Mouse (Mus musculus): Measurements from ENCODE around the gene Mfap1a.
A peak's percentile ranks its signal among the peaks of the same experiment; 100 is the strongest.
"Not testable (repeated sequence)": the region's sequence is repeated elsewhere in the genome, so short reads cannot be mapped to it uniquely, and the experiment has no call there.

Gene Mfap1a

DNA sequence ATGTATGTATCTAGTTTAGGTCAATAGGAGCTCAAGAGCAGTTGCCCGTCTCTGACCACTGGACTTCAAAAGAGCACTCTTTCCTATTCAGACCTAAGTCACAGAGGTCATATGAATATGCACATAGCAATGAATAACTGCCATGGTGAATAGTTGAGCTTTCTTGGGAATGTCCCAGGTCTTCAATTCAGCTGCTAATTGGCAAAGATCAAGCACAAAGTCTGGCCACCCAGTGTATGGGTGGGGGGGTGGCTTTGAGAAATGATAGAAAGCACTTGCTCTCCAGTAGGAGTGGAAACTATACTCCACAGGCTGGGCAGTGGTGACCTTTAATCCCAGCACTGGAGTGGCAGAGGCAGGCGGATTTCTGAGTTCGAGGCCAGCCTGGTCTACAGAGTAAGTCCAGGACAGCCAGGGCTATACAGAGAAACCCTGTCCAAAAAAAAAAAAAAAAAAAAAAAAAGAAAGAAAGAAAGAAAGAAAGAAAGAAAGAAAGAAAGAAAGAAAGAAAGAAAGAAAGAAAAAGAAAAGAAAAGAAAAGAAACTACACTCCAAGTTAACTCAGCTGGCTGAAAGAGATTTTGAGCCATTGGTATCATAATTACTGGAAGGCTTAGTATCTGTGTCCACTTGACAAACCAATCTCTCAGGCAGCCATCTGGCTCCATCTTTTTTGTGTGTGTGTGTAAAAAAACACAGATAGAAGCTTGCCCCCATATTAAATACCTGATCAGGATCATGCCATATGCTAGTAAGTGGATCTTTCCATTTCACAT is 28.8 kb downstream of the Mfap1a start:
- no peak for DNase-seq (ENCODE audit: low read depth in 1 of 2, low spot score in 2 of 2)

- DNase-seq (ENCODE audit: low read depth in 1 of 2, low spot score in 2 of 2), result not testable (repeated sequence)
Observed at GRCm38 (mm10) chr2:121475306-121475705, 31.2 kb downstream of the Mfap1a start.

DNA sequence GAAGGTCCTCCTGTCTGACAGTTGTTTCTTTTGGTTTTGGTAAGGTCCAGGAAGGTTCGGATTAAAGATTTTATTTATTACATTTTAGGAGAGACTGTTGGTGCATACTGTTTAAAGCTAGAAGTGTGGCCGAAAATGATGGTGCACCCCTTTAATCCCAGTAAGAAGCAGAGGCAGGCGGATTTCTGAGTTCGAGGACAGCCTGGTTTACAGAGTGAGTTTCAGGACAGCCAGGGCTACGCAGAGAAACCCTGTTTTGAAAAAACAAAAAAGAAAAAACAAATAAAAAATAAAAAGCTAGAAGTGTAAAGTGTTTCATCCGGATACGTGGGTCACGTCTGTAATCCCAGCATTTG is 32.3 kb downstream of the Mfap1a start:
- DNase-seq (ENCODE audit: low read depth in 1 of 2, low spot score in 2 of 2), result no peak

DNA sequence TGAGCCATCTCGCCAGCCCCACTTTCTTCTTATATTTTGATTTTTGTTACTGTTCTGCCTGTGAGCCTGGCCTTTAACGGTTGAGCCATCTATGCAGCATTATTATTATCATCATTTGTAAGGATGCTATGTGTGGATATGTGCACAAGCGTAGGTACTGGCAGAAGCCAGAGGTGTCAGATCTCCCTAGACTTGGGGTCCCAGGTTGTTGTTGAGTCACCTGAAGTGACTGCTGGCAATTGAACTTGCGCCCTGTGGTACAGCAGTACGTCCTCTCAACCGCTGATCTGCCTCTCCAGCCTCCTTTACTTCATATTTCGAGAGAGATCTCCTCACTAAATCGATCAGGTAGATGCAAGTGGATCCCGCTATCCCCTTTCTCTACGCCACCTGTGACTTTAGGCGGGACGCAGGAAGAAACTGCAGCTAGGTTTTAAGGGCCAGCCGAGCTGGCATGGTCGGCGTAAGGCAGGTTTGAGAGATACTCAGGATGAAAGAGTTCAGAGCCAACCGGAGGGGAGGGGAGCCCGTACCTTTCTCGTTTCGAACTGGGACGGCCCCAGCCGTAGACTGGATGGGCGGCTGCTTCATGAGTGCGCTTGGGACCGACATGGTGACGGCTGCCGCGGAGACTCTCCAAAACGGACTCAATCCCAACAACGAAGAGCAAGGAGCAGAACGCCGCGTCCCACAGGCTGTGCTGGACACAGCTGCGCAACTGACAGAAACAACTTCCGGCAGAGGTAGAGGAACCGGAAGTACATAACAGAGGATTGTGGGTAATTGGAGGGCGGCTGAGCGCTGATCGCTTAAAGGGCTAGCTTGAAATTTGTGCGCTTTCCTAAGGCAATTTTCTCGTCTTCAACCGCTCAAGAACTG is 32.9 kb downstream of the Mfap1a start, which contains the start of gene Mfap1b:
Gene Mfap1b (minus strand): TSS at position 767 of the 879 bp plus-strand sequence.
- peak; percentile 27 to 60 for DNase-seq (ENCODE audit: low read depth in 1 of 2, low spot score in 2 of 2)

DNA sequence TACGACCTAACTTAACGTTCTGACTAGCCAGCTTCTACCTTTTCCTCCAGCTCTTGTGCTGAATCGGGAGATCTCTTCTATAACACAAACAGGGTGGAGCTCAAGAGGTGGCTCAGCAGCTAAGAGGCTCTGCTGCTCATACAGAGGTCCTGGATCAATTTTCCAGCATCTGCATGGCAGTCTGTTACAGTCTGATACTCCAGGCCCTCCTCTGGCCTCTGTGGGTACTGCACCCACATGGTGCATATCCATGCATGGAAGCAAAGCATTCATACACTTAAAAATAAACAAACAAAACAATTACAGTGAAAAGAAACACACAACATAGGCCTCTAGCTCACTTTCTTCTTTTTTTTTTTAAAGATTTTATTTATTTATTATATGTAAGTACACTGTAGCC is 33.7 kb downstream of the Mfap1a start:
- not testable (repeated sequence) for DNase-seq (ENCODE audit: low read depth in 1 of 2, low spot score in 2 of 2)

DNA sequence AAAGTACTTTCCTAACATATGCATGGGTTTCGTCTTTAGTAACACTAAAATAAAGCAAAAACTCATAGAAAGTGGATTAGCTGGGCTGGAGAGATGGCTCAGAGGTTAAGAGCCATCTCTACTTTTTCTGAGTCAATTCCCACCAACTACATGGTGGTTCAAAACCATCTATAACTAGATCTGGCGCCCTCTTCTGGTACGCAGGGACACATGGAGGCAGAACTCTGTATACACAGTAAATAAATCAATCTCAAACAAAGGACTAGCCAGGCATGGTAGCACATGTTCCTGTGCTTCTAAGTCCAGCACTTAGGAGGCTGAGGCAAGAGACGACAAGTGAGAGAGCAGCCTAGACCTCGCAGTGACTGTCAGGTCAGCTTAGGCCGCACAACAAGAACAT is 37.5 kb downstream of the Mfap1a start:
- DNase-seq (ENCODE audit: low read depth in 1 of 2, low spot score in 2 of 2), result not testable (repeated sequence)

DNA sequence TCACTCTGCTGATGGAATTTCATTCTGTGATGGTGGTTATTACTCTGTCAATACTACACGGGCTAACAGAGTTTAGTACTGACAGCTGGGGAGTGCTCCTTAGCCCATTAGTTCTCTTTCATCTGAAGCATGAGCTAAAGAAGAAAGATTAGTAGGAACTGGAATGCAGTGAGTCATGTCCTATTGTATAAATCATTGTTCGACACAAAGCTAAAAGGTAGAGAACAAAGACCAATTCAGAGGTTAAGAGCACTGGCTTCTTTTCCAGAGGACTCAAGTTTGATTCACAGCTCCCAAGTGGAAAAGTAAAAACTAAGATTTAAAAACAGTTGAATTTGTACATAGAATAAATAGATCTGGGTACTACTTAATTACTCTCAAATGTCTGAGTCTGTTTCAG is 46.4 kb downstream of the Mfap1a start:
- DNase-seq (ENCODE audit: low read depth in 1 of 2, low spot score in 2 of 2), result no peak

GRCm38 (mm10) chr2:121456692-121457642 is 49.5 kb downstream of the Mfap1a start, which contains the start of gene Serinc4:
TSS of gene Serinc4 (minus strand) at chr2:121456781.
- DNase-seq (ENCODE audit: low read depth in 1 of 2, low spot score in 2 of 2), result peak; percentile 62 to 71

GRCm38 (mm10) chr2:121455534-121455933 is 50.9 kb downstream of the Mfap1a start:
- DNase-seq (ENCODE audit: low read depth in 1 of 2, low spot score in 2 of 2), result no peak

DNA sequence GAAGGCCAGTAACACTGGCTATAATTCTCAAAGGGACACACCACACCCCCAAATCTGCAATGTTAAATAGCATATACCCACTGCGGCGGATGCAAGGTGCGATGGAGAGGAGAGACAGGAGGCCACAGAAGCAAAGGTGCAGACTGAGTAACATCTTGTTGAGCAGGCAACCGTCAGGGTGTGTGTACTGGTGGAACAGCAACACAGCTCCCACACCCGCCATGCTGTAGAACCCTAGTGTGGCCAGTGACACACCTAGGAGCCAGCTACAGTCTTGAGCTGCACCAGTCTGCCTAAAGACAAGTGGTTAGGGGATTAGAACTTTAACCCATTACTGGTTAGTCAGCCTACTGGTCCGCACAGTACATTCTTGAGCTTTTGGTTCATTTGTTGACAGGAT is 52.5 kb downstream of the Mfap1a start:
- no peak for DNase-seq (ENCODE audit: low read depth in 1 of 2, low spot score in 2 of 2)

DNA sequence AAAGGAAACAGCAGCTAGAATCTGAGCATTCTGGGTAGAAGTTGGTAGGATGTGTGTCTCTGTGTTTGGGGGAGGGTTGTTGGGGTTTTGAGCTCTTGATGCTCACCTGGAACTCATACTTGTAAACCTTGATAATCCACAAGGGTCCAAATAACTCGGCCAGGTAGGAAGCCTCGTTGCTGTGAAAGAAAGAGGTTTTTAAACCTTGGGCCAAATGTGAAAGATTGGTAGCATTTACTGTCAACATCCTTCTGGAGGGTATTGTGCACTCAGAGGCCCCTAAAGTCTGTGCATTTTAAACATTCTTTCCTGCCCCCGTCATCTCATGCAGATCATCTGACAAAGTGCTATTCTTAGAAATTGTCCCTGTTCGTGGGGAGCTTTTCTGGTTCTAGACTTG is 53.5 kb downstream of the Mfap1a start, which contains the start of gene Hypk:
Gene Hypk (plus strand): TSS at position 301 of the 400 bp plus-strand sequence.
- no peak for DNase-seq (ENCODE audit: low read depth in 1 of 2, low spot score in 2 of 2)

DNA sequence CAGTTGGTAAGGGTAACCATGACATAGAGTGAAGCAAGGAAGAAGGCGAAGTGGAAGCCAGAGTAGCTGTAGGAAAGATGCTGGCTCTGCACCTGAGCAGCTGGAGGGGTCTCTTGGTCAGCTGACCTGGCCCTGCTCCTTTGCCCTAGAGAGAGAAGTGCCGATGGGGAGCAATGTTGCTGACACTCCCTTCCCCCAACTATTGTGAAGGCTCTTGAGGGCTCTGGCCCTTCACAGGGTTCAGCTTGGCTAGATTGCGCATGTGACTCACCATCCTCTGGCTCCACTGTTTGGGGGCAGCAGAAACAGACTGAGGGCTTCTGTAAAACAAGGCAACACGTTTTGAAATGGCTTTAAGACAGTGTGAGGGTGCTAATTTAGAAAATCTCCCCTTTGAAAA is 54.1 kb downstream of the Mfap1a start:
- no peak for DNase-seq (ENCODE audit: low read depth in 1 of 2, low spot score in 2 of 2)

DNA sequence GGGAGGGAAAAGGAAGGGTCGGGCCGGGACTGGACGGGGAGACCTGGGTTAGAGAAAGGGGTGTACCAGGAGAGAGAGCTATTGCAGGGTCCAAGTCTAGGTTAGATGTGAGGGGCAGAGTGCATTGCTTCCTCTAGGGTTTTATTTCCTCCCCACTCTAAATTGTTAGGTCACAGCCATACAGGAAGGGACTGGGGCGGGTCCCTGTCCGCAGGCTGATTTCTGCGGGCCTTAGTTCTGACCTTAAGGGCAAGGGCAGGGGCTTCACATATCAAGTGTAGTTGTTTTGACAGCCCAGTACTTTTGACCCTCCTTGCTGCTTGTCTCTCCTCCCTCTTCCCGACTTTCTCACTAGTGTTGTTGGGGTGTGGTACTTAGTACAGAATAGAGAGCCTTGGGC is 56.4 kb downstream of the Mfap1a start:
- no peak for DNase-seq (ENCODE audit: low read depth in 1 of 2, low spot score in 2 of 2)

DNA sequence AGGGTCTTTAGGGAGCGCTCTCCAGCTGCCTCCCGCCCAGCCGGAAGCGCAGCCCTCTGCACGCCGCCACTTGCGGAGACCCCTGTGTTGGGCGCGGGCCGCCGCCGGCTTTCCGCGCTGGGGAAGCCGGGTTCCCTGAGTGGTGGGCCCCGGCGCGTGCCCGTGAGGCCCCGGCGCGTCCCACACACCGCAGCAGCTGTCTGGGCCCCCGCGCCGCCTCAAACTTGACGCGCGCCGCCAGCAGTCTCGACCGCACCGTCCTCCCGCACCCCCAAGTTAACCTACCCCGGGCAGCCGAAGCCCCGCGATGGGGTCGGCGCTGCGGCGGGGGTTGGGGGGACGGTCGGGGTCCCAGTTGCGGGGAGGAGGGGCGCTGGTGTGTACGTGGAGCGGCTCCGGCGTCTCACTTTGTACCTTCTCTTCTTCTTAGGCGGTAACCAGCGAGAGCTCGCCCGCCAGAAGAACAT is 56.9 kb downstream of the Mfap1a start:
- DNase-seq (ENCODE audit: low read depth in 1 of 2, low spot score in 2 of 2), result no peak

DNA sequence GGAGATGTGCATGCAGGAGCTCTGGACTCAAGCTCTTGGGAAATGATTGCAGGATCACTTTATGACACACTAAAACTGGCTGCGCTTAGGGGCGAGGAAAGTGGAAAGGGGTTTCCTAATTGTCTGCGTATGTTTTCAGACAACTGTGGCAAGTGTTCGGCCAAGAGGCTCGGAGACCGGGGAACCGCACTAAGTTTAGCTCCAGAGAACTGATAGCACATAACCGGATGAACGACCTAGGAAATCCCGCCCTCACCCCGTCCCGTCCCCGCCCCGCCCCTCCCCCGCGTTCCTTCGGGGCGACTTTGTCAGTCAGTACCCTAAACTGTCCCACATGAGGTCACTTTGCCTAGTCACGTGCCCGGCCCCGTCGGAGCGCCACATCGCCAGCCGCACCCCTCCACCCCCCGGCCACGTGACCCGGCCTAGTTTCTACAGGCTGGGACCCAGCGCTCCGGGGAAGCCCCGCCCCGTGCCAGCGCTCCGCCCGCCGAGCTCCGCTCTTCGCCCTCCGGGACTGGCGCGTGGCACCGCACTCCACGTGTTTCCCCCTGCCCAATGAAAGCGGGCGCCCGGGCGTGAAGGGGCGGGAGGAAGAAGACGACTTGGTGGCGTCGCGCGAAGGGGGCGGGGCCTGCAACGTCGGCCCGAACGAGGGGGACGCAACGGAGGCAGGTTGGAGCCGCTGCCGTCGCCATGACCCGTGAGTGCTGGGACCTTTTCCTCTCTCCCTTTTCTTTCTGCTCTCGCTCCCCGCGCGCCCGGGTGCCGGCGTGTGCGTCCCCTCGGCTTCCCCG is 57.5 kb downstream of the Mfap1a start, which contains the start of gene Serf2:
Gene Serf2 (plus strand): TSS at position 457 of the 797 bp plus-strand sequence.
- peak; percentile 99 to 100 for DNase-seq (ENCODE audit: low read depth in 1 of 2, low spot score in 2 of 2)

DNA sequence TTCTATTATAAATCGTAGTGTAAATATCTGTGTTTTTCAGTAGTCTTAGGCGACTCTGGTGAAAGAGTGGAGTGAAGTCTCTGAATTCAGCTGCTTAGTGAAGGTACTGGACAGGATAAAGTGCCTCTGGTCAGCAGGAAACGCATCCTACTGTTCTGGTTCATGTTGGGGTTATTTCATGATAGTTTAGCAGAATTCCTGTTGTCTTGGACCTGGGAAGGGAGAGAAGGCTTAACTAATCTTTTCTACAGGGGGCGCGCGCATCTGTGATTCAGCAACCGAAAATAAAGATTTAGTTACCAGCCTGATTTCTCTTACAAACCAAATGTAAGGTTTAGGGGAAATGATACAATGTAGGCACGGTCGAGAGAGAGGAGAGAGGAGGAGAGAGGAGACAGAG is 58.3 kb downstream of the Mfap1a start:
- DNase-seq (ENCODE audit: low read depth in 1 of 2, low spot score in 2 of 2), result no peak

GRCm38 (mm10) chr2:121447006-121447405 is 59.5 kb downstream of the Mfap1a start:
- DNase-seq (ENCODE audit: low read depth in 1 of 2, low spot score in 2 of 2), result no peak

DNA sequence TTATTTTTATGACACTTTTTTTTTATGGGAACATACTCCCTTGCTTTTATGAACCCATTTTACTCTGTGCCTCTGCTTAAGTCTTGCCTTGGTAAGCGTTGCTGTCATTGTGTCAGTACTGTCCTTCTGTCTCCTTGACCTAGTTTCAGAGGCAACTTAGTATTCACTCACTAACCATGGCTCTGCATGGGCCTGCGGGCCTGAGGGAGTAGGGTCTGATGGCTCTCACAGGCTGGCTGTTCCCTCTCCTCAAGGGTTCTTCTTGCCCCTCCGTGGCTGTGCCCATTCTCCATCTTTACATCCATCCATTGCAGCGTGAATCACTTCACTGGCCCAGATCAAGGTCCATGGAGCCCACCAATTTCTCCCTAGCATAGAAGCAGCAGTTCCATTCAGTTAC is 60.0 kb downstream of the Mfap1a start:
- no peak for DNase-seq (ENCODE audit: low read depth in 1 of 2, low spot score in 2 of 2)

DNA sequence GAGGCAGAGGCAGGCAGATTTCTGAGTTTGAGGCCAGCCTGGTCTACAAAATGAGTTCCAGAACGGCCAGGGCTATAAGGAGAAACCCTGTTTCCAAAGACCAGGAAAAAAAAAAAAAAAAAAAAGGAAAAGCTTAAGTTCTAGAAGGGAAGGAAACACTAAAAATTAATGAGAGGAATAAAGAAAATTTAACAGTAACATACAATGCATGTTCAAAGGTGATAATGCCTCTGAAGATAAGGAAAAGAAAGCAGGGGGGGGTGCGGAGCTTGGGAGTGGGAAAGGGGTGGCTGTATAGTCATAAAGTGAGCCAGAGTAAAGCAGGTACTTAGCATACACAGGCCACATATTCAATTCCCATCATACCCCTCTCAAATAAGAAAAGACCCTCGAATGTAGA is 61.3 kb downstream of the Mfap1a start:
- DNase-seq (ENCODE audit: low read depth in 1 of 2, low spot score in 2 of 2), result no peak

DNA sequence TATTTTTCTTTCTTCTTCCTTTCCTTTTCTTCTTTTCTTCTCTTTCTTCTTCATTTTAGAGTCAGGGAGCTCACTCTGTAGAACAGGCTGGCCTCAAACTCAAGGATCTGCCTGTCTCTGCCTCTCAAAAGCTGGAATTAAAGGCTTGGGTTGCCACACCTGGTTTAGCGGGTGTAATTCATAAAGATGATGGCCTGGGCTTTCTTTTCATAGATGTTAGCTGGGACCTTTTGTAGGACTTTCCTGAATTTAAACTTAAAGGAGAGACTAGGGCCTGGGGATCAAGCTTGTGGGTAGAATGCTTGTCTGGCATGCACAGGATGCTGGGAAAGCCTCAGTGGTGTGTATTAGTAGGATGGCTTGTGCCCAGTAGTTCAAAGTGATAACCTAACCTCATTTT is 62.3 kb downstream of the Mfap1a start, which contains the start of gene Ell3:
Gene Ell3 (minus strand): TSS at position 101 of the 400 bp plus-strand sequence.
- no peak for DNase-seq (ENCODE audit: low read depth in 1 of 2, low spot score in 2 of 2)

Measured in monocyte, adult 2 months (primary cell).